Mouse (Mus musculus): Measurements from ENCODE around the gene Ifih1.

Ifih1 gene

GRCm38 (mm10) chr2:62646014-62646645, at the start of gene Ifih1:
Ifih1 (minus strand) TSS chr2:62646255.
- peak; percentile 69 to 84 for DNase-seq

- DNase-seq = no peak
Observed at GRCm38 (mm10) chr2:62685934-62686333, 39.9 kb upstream of the Ifih1 start.

DNA sequence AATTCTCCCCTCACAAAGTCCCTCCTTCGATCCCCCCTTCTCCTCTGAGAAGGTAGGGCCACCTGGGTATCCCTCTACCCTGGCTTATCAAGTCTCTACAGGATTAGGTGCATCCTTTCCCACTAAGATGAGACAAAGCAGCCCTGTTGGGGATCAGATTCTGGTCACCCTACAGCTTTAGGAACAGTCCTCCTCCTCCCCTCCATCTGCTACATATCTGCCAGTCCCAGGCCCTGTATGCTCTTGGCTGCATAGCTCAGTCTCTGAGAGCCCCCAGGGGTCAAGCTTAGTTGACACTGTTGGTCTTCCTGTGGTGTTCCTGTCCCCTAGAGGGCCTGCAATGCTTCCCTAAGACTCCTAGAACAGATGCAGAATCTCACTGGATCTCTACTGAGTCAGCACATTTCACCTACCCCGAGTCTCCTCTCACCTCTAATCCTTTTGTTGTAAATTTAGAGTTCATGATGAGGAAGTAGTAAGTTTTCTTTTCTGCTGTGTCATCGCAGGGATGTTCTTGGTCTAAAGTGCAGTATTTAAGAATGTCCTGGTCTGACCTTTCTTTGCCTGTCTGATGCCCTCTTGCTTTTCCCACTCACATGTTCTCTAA, 39.0 kb upstream of the Ifih1 start:
- DNase-seq = no peak

GRCm38 (mm10) chr2:62681667-62682066, 35.6 kb upstream of the Ifih1 start:
- DNase-seq = no peak

DNA sequence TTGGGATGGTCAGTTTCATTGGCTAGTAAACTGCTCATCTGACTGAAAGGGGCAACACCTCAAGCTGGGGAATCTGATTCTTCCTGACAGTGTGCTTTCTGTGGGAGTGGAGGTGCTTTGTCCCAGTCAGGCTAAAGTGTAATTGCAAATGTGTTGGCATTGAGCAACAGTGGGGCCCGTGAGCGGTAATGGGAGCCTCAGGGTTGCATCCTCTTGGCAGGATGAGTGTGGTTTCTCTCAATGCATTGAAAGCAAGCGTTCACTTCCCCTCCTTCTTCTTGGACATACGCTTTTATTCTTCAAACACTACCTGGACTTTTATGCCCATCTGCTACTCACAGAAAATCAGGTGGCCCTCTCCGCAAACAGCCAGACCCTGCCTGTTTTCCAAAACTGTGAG, 26.7 kb upstream of the Ifih1 start:
- DNase-seq = no peak

- peak; percentile 6 to 45 for DNase-seq
Observed at GRCm38 (mm10) chr2:62670767-62671166, 24.7 kb upstream of the Ifih1 start.

- no peak for DNase-seq
Observed at GRCm38 (mm10) chr2:62670301-62670700, 24.2 kb upstream of the Ifih1 start.

DNA sequence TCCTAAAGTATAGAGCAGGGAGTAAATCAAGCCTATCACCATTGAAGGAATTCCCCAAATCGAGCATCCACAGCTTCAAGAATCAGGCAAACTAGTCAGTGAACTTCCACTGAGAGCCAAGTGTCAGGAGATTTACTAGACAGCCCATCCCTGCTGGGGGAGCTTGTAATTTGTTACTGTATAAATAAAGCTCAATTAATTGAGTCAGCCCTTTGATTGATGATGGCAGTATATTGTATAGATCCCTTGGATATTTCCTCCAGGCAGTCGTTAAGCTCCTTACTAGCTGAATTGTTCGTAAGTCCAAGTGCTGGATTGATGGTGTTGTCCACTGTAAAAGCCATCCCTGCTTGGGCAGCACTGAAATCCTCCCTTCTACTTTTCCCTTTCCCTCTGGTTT, 23.8 kb upstream of the Ifih1 start:
- no peak for DNase-seq

GRCm38 (mm10) chr2:62665536-62665935, 19.5 kb upstream of the Ifih1 start:
- peak; percentile 33 to 53 for DNase-seq

DNA sequence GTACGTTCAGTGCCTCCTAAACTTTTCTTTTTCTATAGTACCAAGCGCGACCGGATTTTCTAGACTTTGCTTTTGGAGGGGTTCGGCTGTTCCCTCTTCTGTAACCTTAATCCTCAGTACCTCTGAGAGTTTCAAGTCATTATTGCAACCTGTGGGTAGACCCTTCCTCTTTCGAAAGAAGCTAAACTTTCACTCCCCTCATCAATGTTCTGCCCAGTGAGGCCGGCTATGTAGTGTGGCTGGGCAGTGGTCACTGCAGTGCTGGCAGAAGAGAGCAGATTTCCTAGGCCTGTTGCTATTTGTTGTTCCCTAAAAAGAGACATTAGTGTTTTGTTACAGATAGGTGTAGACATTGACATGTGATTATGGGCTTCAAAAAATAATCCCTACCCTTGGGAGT, 18.8 kb upstream of the Ifih1 start:
- no peak for DNase-seq

DNA sequence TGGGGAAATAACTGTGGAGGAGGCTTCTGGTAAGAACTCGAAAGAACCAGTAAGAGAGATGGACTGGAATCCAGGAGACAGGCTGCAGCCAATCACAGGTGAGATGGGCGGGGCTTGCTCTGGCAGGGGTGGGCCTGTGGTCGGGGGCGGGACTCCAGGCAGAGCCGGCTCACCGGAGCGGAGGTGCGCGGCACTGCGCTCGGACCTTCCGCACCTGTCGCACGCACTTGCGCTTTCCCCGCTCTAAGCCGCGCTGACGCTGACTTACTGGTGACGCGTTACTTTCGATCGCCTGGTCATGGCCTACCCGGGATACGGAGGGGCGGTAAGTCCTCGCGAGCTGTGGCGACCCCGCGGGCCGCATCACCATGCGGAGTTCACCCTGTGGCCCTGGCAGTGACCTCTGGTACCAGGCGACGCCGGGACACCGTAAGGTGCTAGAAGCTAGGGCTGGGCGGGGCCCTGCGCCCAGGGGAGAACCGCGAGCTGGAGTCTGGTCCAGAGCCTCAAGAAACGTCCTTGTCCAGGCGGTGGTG, 18.1 kb upstream of the Ifih1 start, which contains the start of gene Gca:
Gene Gca (plus strand): TSS at position 151 of the 536 bp plus-strand sequence.
- DNase-seq = peak; percentile 87 to 93

- no peak for DNase-seq
Observed at GRCm38 (mm10) chr2:62662560-62662959, 16.5 kb upstream of the Ifih1 start.

GRCm38 (mm10) chr2:62660565-62660964, 14.5 kb upstream of the Ifih1 start:
- no peak for DNase-seq

GRCm38 (mm10) chr2:62656072-62656471, 10.0 kb upstream of the Ifih1 start:
- no peak for DNase-seq

- peak; percentile 75 to 88 for DNase-seq
Observed at GRCm38 (mm10) chr2:62654519-62655338, 8.7 kb upstream of the Ifih1 start.

- no peak for DNase-seq
Observed at GRCm38 (mm10) chr2:62652466-62652865, 6.4 kb upstream of the Ifih1 start.

- no peak for DNase-seq
Observed at GRCm38 (mm10) chr2:62651890-62652289, 5.8 kb upstream of the Ifih1 start.

DNA sequence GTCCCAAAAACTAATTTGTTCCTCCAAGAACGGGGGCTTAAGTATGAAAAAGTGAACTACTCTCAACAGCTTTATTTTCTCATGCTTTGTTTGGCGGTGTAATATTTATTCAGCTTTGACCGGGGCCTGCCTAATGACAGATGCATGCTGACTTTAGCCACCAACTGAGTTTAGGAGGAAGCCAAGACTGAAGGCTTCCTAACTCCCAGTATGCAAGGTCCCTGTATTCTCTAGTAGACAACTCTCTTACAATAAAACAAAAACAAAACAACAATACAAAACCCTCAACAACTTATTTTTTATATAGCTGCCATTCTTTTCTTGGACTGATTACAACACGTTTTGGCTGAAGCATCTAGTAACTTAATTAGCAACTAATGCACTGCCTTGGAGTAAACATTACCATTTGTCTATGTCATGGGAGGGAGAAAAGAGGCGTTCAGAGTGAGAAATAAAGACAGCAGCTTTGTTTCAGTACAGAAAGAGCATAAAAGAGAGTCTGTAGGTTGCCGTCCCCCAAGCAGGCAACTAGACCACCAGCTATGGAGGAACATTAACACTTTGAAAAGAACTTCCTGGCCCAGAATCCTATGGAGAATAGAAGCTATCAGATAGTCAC, 725 bp upstream of the Ifih1 start:
- peak in 1 of 2 experiments; percentile 9 for DNase-seq

DNA sequence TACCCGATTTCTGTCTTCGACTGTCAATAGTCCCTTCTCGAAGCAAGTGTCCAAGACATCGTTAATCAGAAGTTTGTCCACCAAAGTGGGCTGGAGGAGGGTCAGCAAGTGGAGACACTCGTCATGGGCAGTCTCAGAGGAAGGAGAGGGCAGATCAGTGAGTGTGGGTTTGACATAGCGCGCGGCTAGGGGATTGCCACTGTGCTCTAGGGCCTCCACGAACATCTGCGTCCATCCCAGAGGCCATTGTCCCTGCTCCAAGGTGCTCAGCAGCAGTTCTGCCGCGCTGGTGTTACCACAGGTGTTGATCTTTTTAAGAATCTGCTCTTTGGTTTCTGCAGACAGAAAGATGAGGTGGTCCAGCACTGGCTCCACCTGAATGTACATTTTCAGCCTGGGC, 580 bp downstream of the Ifih1 start:
- DNase-seq = peak in 1 of 2 experiments; percentile 39

- DNase-seq = no peak
Observed at GRCm38 (mm10) chr2:62644891-62645290, 1.2 kb downstream of the Ifih1 start.

DNA sequence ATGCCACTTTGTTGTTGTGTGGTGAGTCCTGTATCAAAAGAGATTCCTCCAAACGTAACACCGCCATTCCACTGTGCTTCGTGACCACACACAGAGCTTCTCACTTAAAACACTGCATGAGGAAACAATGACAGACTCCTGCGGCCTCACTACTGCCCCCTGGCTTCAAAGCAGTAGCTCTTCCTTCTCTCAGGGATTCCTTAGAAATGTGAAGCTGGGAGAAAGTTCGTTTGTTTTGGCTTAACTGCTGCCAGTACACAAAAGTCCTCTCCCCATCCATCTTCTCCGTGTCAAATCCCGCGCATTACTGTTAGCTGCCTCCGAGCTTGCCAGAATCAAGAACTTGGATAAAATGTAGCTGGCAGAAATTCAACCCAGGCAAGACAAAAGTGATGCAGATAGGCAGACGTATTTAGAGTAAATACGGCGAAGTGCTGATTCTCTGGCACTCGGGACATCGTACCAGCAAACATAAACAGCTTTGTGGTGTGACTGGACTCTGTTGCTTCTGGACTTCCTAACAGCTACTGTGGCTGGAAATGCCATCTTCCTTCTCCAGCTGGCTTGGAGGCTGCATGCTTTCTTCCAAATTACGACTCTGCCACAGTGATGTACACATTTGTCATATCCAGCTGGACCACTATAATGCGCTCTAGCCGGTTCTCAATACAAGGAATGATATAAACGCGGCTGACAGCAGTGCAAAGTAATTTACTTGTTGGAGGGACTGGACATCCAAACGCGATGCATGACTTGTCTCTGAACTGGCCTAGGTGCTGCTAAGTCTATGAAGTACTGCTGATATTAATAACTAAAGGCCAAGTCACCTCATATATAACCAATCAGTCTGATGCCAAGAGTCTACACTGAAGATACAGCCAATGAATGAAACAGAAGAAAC, 2.4 kb downstream of the Ifih1 start:
- peak; percentile 27 to 74 for DNase-seq

DNA sequence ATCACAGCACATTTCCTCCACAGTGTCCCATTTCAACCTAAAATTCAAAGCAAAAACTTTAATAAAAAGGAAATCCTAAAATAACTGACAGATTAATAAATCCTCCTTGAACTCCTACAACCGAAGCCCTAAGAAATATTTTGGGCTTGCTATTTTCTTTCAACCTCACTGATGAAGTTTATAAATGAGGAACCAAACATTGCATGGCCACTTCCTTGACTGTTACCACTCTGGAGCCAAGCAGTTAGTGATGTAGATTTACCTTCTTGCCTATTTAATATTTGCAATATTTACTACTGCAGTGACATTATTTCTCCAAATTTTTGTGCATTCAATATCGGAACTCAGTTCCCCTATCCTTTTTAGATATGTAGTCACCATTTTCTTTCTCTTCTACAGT, 6.2 kb downstream of the Ifih1 start:
- no peak for DNase-seq

Measured in kidney, postnatal 36 days (tissue).